Mouse (Mus musculus): ENCODE data around the gene Gfi1b.

DNA sequence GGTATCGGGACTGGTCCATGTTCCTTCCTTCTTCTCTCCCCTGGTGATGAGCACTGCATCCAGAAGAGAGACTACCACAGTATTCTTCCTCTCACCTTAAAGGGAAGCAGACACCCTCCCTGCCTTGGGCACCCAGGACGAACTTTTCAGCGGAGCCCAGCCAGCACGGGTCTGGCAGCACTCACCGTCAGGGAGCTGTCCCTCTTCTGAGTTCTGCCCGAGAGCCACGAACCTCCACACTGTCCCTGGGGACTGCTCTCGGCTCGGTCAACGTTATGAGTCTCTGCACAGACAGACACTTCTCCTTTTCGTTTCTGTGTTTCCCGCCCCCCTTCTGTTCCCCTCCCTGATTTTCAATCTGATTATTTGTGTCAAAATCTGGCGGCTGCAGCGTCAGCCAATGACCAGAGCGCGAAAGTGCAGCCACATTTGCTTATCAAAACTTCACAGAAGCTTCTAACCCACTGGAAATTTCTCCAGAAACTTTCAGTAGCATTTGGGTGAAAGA is at the start of gene Gfi1b:
- no peak for TF ChIP-seq CTCF (IDR thresholded peaks at IDR 0.05; ENCODE audit: control insufficient read depth, insufficient read depth, insufficient read length)
- no peak for TF ChIP-seq MAX (IDR thresholded peaks at IDR 0.05)
- no peak for TF ChIP-seq MYOG (IDR thresholded peaks at IDR 0.05; ENCODE audit: control insufficient read depth, extremely low read depth, insufficient read length)
- TF ChIP-seq MYOD1 (IDR thresholded peaks at IDR 0.05; ENCODE audit: control insufficient read depth, insufficient read length, low read depth): no peak
